Mouse (Mus musculus) lung, embryonic 16.5 days (tissue): Measurements from ENCODE around the gene Diras1. TPM values are rescaled to one million over a fixed set of nuclear protein-coding genes. Genes with fewer than 3 reads are reported as not detected.

ENCODE experiments used
- ATAC-seq: fragments of 200-750 bp; cut with Nextera tagmentation; 2 replicates; pipeline ENCODE4 v1.8.0; 2017; ENCODE audit warnings: low read depth, mild to moderate bottlenecking, moderate library complexity
- H3K27ac ChIP-seq: fragments of 300-500 bp; sonication (generic); 2 replicates; pipeline ENCODE4 v1.5.1; 2014; ENCODE audit warnings: mild to moderate bottlenecking, control low read depth, low read length
- H3K27me3 ChIP-seq: fragments of 300-500 bp; sonication (generic); 2 replicates; pipeline ENCODE4 v1.6.1; 2014; ENCODE audit warnings: low read depth, low read length, mixed read lengths; ENCODE audit not compliant: control insufficient read depth, insufficient read depth
- H3K36me3 ChIP-seq: fragments of 300-500 bp; sonication (generic); 2 replicates; pipeline ENCODE4 v1.6.1; 2014; ENCODE audit warnings: low read length; ENCODE audit not compliant: control insufficient read depth, insufficient read depth
- H3K4me1 ChIP-seq: fragments of 300-500 bp; sonication (generic); replicated peaks from 2 replicates; pipeline ENCODE4 v1.6.1; 2014; ENCODE audit warnings: low read length, mixed read lengths; ENCODE audit not compliant: control insufficient read depth, insufficient read depth
- H3K4me2 ChIP-seq: fragments of 300-500 bp; sonication (generic); 2 replicates; pipeline ENCODE4 v1.6.1; 2014; ENCODE audit warnings: low read depth, low read length, control low read depth
- H3K4me3 ChIP-seq: fragments of 300-500 bp; sonication (generic); 2 replicates; pipeline ENCODE4 v1.5.1; 2014; ENCODE audit warnings: mild to moderate bottlenecking, low read length, control low read depth
- H3K9ac ChIP-seq: fragments of 300-500 bp; sonication (generic); 2 replicates; pipeline ENCODE4 v1.6.1; 2014; ENCODE audit warnings: low read length, control low read depth
- H3K9me3 ChIP-seq: fragments of 300-500 bp; sonication (generic); 2 replicates; pipeline ENCODE4 v1.6.1; 2016; ENCODE audit warnings: low read length; ENCODE audit not compliant: control insufficient read depth
- WGBS: fragments of 180-500 bp; shearing (Covaris S2); extraction: QIAGEN DNeasy Blood & Tissue Kit; methylation state at CpG from one replicate; pipeline ENCODE4 v1.1.7; 2014; 5-methylcytosine and 5-hydroxymethylcytosine counted together
- polyA plus RNA-seq: library from polyadenylated mRNA; unstranded; fragments of >200 nt; fragmentation: Nextera tagmentation; extraction: Ambion mirVana; gene quantifications from 2 replicates; pipeline ENCODE4 v1.2.1, GENCODE M21; 2015

The Diras1 gene
- polyA plus RNA-seq, 1 experiment from 2014 or later = 0.11 TPM

GRCm38 (mm10) chr10:81006005-81006677, 19.3 kb downstream of the Diras1 start:
- H3K36me3 ChIP-seq = no peaks in the 10 kb centered on the region
- no peaks in the 10 kb centered on the region for H3K4me1 ChIP-seq
- no peak overlapping the region for H3K9ac ChIP-seq
- H3K27ac ChIP-seq = no peak overlapping the region
- no peak for ATAC-seq
- no peaks in the 10 kb centered on the region for H3K27me3 ChIP-seq
- 88% methylated on average over 7 of the region's 7 CpGs for WGBS
- no peak overlapping the region for H3K4me3 ChIP-seq
- H3K9me3 ChIP-seq = no peaks in the 10 kb centered on the region
- no peak overlapping the region for H3K4me2 ChIP-seq

GRCm38 (mm10) chr10:81001161-81001560, 24.3 kb downstream of the Diras1 start:
- H3K27ac ChIP-seq = no peak overlapping the region
- H3K27me3 ChIP-seq = peaks cover 13% of the 10 kb centered on the region
- H3K36me3 ChIP-seq = no peaks in the 10 kb centered on the region
- ATAC-seq = no peak
- no peak overlapping the region for H3K4me3 ChIP-seq
- H3K4me2 ChIP-seq = no peak overlapping the region
- H3K9me3 ChIP-seq = no peaks in the 10 kb centered on the region
- no peak overlapping the region for H3K9ac ChIP-seq
- H3K4me1 ChIP-seq = peaks cover 2% of the 10 kb centered on the region
- WGBS = 50% methylated on average over 10 of the region's 10 CpGs

GRCm38 (mm10) chr10:81000197-81001062, 25.0 kb downstream of the Diras1 start:
- no peak overlapping the region for H3K4me2 ChIP-seq
- H3K9me3 ChIP-seq = no peaks in the 10 kb centered on the region
- ATAC-seq = no peak
- H3K4me1 ChIP-seq = peaks cover 2% of the 10 kb centered on the region
- no peak overlapping the region for H3K9ac ChIP-seq
- H3K27me3 ChIP-seq = peaks cover 13% of the 10 kb centered on the region
- no peak overlapping the region for H3K27ac ChIP-seq
- H3K4me3 ChIP-seq = no peak overlapping the region
- 37% methylated on average over 28 of the region's 28 CpGs for WGBS
- H3K36me3 ChIP-seq = no peaks in the 10 kb centered on the region

GRCm38 (mm10) chr10:80999362-81000196, 25.9 kb downstream of the Diras1 start:
- Histone ChIP-seq H3K27me3 (peaks cover 15% of the 10 kb centered on the region), H3K9ac (no peak overlapping the region), H3K4me3 (no peak overlapping the region), H3K36me3 (no peaks in the 10 kb centered on the region), H3K27ac (no peak overlapping the region), H3K4me2 (0 out of 2 replicates have a peak overlapping the region, but pooled peaks have one; percentile 10), H3K9me3 (no peaks in the 10 kb centered on the region), H3K4me1 (peaks cover 2% of the 10 kb centered on the region)
- WGBS = 25% methylated on average over 37 of the region's 37 CpGs
- ATAC-seq = peak; percentile 73

GRCm38 (mm10) chr10:80998778-80999177, 26.7 kb downstream of the Diras1 start:
- Histone ChIP-seq H3K4me3 (no peak overlapping the region), H3K4me1 (peaks cover 2% of the 10 kb centered on the region), H3K9ac (no peak overlapping the region), H3K9me3 (no peaks in the 10 kb centered on the region), H3K4me2 (no peak overlapping the region), H3K27me3 (peaks cover 19% of the 10 kb centered on the region), H3K36me3 (no peaks in the 10 kb centered on the region), H3K27ac (no peak overlapping the region)
- peak; percentile 43 for ATAC-seq
- 7% methylated on average over 12 of the region's 12 CpGs for WGBS

GRCm38 (mm10) chr10:80998021-80998420, 27.4 kb downstream of the Diras1 start:
- peaks cover 2% of the 10 kb centered on the region for H3K4me1 ChIP-seq
- H3K4me2 ChIP-seq = no peak overlapping the region
- H3K27me3 ChIP-seq = peaks cover 19% of the 10 kb centered on the region
- H3K9ac ChIP-seq = no peak overlapping the region
- no peaks in the 10 kb centered on the region for H3K9me3 ChIP-seq
- ATAC-seq = no peak
- no peak overlapping the region for H3K4me3 ChIP-seq
- H3K27ac ChIP-seq = no peak overlapping the region
- H3K36me3 ChIP-seq = no peaks in the 10 kb centered on the region
- 36% methylated on average over 14 of the region's 14 CpGs for WGBS

- Histone ChIP-seq H3K27me3 (peaks cover 19% of the 10 kb centered on the region), H3K4me2 (no peak overlapping the region), H3K9me3 (no peaks in the 10 kb centered on the region), H3K4me3 (no peak overlapping the region), H3K4me1 (peaks cover 2% of the 10 kb centered on the region), H3K9ac (no peak overlapping the region), H3K27ac (no peak overlapping the region), H3K36me3 (no peaks in the 10 kb centered on the region)
- WGBS = 79% methylated on average over 8 of the region's 8 CpGs
- no peak for ATAC-seq
These were observed 28.1 kb downstream of the Diras1 start for GRCm38 (mm10) chr10:80997332-80997731.

- H3K4me2 ChIP-seq = no peak overlapping the region
- H3K27ac ChIP-seq = no peak overlapping the region
- 90% methylated on average over 8 of the region's 8 CpGs for WGBS
- H3K9me3 ChIP-seq = no peaks in the 10 kb centered on the region
- no peaks in the 10 kb centered on the region for H3K36me3 ChIP-seq
- H3K9ac ChIP-seq = no peak overlapping the region
- no peak for ATAC-seq
- no peak overlapping the region for H3K4me3 ChIP-seq
- H3K27me3 ChIP-seq = peaks cover 19% of the 10 kb centered on the region
- H3K4me1 ChIP-seq = peaks cover 2% of the 10 kb centered on the region
These were observed 29.0 kb downstream of the Diras1 start for GRCm38 (mm10) chr10:80996501-80996900.
